Mouse (Mus musculus) embryonic fibroblast, embryonic 13.5 days (primary cell): Measurements from ENCODE around the gene Serp2. TPM values are rescaled to one million over a fixed set of nuclear protein-coding genes. Genes with fewer than 3 reads are reported as not detected.

Experiments used
- H3K27ac ChIP-seq: 2 replicates; pipeline ENCODE4 v1.5.1; 2012; ENCODE audit warnings: low read length, control low read depth, inconsistent platforms; ENCODE audit not compliant: insufficient read depth
- H3K4me1 ChIP-seq: 2 replicates; pipeline ENCODE4 v1.6.1; 2011; ENCODE audit warnings: low read length; ENCODE audit not compliant: control insufficient read depth, insufficient read depth
- H3K4me3 ChIP-seq: 2 replicates; pipeline ENCODE4 v1.5.1; 2011; ENCODE audit warnings: mild to moderate bottlenecking, control low read depth, low read length; ENCODE audit not compliant: insufficient read depth
- CTCF ChIP-seq: IDR thresholded peaks from 2 replicates; pipeline ENCODE4 v1.5.1; 2011; ENCODE audit warnings: mild to moderate bottlenecking, control low read depth, low read length, moderate library complexity, borderline replicate concordance; ENCODE audit not compliant: insufficient read depth
- POLR2A ChIP-seq: IDR thresholded peaks from 2 replicates; pipeline ENCODE4 v1.6.1; 2011; ENCODE audit warnings: low read depth, mild to moderate bottlenecking, control low read depth, low read length, moderate library complexity
- polyA plus RNA-seq: library from polyadenylated mRNA; stranded (reverse); fragments of >200 nt; gene quantifications from 2 replicates; pipeline ENCODE4 v1.2.4, GENCODE M21; 2011; ENCODE audit warnings: low read depth; ENCODE audit not compliant: missing spikeins, insufficient read length

The Serp2 gene
- polyA plus RNA-seq, 1 experiment: 3.5 TPM

GRCm38 (mm10) chr14:76508701-76509100 lies 48.0 kb downstream of the Serp2 start:
- H3K4me3 ChIP-seq: no peak overlapping the region
- H3K27ac ChIP-seq: no peak overlapping the region
- peak; percentile 62 for TF ChIP-seq POLR2A
- no peak for TF ChIP-seq CTCF
- no peaks in the 10 kb centered on the region for H3K4me1 ChIP-seq

- TF ChIP-seq POLR2A (peak; percentile 76), CTCF (no peak)
- H3K4me1 ChIP-seq: no peaks in the 10 kb centered on the region
- no peak overlapping the region for H3K4me3 ChIP-seq
- H3K27ac ChIP-seq: no peak overlapping the region
Measured at GRCm38 (mm10) chr14:76507804-76508500, 48.7 kb downstream of the Serp2 start.

GRCm38 (mm10) chr14:76507357-76507756 lies 49.3 kb downstream of the Serp2 start:
- TF ChIP-seq CTCF (no peak), POLR2A (peak; percentile 40)
- no peaks in the 10 kb centered on the region for H3K4me1 ChIP-seq
- no peak overlapping the region for H3K4me3 ChIP-seq
- H3K27ac ChIP-seq: no peak overlapping the region

- peak overlapping the region; percentile 57 for H3K4me3 ChIP-seq
- TF ChIP-seq CTCF (no peak), POLR2A (no peak; the same call in 1 of the 2 replicates)
- peak overlapping the region; percentile 80 for H3K27ac ChIP-seq
- H3K4me1 ChIP-seq: no peaks in the 10 kb centered on the region
Measured at GRCm38 (mm10) chr14:76506425-76507205, 50.1 kb downstream of the Serp2 start.

GRCm38 (mm10) chr14:76505439-76506220 lies 51.1 kb downstream of the Serp2 start:
- H3K4me3 ChIP-seq: peak overlapping the region; percentile 90
- no peaks in the 10 kb centered on the region for H3K4me1 ChIP-seq
- TF ChIP-seq CTCF (no peak), POLR2A (peak; percentile 69)
- peak overlapping the region; percentile 95 for H3K27ac ChIP-seq

- H3K4me1 ChIP-seq: no peaks in the 10 kb centered on the region
- TF ChIP-seq POLR2A (0 out of 2 replicates have a peak, but pooled peaks have one; percentile 47), CTCF (no peak)
- peak overlapping the region; percentile 95 for H3K27ac ChIP-seq
- peak overlapping the region; percentile 90 for H3K4me3 ChIP-seq
Measured at GRCm38 (mm10) chr14:76505101-76505438, 51.6 kb downstream of the Serp2 start.

- Histone ChIP-seq H3K4me1 (no peaks in the 10 kb centered on the region), H3K27ac (peak overlapping the region; percentile 95), H3K4me3 (peak overlapping the region; percentile 90)
- TF ChIP-seq POLR2A (peak; percentile 100), CTCF (no peak)
Measured at GRCm38 (mm10) chr14:76504121-76504737, 52.5 kb downstream of the Serp2 start.

- Histone ChIP-seq H3K27ac (peak overlapping the region; percentile 53), H3K4me3 (peak overlapping the region; percentile 13; the same call in 1 of the 2 replicates), H3K4me1 (no peaks in the 10 kb centered on the region)
- TF ChIP-seq POLR2A: no peak
- TF ChIP-seq CTCF: no peak
Measured at GRCm38 (mm10) chr14:76503231-76503851, 53.3 kb downstream of the Serp2 start.

- H3K27ac ChIP-seq: no peak overlapping the region
- H3K4me1 ChIP-seq: no peaks in the 10 kb centered on the region
- H3K4me3 ChIP-seq: no peak overlapping the region
- TF ChIP-seq POLR2A (no peak), CTCF (no peak)
Measured at GRCm38 (mm10) chr14:76500036-76500435, 56.7 kb downstream of the Serp2 start.
